Mouse (Mus musculus): ENCODE measurements around the gene Bckdk.

Gene Bckdk

DNA sequence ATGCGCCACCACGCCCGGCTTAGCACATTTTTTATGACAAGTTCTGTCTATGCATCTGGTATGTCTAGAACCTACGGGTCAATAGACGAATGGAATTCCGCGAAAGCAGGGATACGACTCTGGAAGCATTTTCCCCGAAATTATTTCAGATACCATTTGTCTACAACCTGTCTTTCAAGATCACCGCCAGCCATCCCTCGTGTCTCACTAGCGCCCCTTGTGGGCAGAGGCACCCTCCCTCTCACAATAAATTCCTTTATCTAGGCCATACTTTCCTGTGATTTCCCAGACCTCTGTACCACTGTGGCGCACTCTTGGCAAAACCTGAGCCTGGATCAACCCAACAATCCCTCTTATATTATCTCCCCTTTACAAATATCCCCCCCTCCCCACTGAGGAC is 7.5 kb upstream of the Bckdk start:
- peak; percentile 63 for DNase-seq (ENCODE audit: low spot score)

DNA sequence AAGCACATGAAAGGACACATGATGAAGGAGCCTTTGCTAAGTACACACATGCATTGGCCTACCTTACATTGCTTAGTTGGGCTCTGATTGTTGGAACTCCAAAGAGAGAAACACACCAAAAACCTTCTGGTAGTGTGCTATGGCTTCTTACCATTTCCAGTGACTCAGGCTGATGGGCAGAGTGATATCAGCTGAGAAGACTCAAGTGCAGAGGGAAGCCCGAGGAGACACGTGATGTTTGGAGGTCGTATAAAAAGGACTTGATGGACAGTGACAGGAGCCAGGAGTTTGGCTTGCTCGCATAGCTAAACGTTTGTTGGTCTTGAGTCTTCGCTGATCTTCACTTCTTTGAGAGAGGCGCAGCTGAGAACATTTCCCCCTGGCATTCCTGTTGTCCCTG is 6.3 kb upstream of the Bckdk start:
- no peak for DNase-seq (ENCODE audit: low spot score)

DNA sequence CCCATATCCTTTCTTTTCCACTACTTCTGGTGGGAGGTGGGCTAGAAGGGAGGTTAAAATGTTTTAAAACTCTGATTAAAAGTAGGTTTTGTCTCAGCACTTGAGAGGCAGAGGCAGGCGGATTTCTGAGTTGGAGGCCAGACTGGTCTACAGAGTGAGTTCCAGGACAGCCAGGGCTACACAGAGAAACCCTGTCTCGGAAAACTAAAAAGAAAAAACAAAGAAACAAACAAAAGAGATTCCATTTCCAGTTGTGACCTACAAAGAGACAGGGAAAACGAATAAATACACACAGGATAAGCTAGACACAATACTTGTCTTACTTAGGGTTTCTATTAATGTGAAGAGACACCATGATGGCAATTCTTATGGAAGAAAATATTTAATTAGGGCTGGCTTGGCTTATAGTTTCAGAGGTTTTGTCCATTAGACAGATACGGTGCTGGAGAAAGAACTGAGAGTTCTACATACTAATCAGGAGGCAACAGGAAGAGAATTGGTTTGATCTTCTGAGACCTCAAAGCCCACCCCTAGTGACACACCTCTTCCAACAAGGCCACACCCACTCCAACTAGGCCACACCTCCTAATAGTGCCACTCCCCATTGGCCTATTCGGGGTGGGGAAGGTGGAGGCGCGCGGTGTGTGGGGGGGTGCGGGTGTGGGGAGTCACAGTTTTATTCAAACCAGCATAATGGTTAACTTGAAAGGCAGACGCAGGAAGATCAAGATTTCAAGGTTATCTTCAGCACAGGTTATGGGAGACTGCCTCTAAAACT is 5.5 kb upstream of the Bckdk start:
- no peak for DNase-seq (ENCODE audit: low spot score)

DNA sequence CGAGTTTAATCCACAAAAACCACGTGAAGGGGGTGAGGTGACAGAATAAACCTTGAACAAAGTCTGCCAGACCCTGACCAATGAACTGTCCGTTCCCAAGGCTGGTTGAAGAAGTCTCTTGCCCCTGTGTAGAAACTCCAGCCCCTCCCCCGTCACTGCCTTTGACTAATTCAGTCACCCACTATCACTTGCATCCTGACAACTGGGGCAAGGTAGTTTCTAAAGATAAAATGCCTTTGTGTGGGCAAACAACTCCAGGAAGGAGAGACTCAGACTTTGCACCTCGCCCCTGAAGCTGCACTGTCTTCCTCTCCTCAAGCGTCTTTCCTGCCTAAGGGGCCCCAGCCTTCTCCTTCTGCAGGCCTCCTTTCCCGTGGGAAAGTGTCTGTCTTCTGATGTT is 3.9 kb upstream of the Bckdk start:
- no peak for DNase-seq (ENCODE audit: low spot score)

DNA sequence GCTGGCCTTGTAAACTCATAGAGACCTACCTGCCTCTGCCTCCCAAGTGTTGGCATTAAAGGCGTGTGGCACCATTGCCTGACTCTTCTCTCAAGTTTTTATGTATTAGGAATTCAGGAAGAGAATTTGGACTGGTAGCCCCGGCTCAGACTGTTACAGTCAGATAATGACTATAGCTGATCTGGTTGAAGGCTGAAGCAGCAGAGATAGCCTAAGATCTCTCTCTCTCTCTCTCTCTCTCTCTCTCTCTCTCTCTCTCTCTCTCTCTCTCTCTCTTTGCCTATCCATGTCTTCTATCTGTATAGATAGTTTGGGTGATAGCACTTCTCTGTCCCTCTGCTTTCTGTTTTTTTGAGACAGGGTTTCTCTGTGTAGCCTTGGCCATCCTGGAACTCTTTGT is 2.1 kb upstream of the Bckdk start:
- no peak for DNase-seq (ENCODE audit: low spot score)

DNA sequence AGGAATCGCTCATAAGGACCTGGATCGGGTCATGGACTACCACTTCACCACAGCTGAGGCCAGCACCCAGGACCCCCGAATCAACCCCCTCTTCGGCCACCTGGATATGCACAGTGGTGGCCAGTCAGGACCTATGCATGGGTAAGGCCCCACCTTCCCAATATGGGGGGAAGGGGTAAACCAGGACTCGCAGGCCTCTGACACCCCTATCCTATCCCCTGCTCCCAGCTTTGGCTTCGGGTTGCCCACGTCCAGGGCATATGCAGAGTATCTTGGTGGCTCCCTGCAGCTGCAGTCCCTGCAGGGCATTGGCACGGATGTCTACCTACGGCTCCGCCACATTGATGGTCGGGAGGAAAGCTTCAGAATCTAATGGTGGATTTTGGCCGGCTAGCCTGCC is 4.1 kb downstream of the Bckdk start:
- no peak for DNase-seq (ENCODE audit: low spot score)

DNA sequence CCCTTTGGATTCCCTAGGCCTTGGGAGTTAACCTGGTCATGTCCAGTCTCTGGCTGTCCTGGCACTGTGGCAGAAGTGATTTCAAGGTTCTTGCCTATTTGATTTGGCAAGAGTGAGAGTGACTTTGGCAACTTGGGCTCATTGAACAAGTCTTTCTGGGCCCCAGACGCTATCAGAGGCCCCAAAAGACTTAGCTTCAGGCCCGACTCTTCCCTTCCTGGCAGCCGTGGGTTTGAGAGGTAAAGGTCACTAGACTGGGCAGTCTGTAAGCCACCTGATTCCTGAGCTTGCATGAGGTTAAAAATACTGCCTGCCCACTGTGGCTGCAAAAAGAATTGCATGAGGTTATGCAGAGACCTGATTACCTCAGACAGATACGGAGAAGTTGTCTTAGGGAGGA is 4.8 kb downstream of the Bckdk start:
- DNase-seq (ENCODE audit: low spot score): no peak

DNA sequence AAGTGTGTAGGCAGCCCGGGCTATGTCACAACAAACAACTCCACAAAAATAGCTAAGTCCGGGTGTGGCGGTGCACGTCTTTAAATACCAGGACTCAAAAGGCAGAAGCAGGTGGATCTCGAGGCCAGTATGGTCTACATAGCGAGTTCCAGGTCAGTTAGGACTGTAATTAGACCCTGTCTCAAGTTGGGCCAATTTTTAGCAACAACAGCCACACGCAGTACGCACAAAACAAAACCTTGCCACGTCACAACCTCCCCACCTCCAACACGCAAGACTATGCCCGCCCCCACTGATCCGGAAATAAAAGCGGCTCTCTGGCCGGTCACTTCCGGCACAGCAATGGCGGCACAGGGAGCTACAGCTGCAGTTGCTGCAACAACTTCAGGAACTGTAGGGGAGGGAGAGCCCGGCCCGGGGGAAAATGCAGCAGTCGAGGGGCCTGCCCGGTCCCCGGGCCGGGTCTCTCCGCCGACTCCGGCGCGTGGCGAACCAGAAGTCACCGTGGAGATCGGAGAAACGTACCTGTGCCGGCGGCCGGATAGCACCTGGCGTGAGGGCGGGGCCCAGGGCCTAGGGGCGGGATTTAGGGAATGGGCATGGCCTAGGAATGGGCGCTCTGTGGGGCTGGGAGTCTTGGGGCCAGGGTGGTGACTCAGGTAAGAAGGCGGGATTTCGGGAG is 8.4 kb downstream of the Bckdk start, which contains the start of gene Kat8:
TSS of gene Kat8 (plus strand) at position 327 of the 682 bp plus-strand sequence.
- peak; percentile 90 for DNase-seq (ENCODE audit: low spot score)

DNA sequence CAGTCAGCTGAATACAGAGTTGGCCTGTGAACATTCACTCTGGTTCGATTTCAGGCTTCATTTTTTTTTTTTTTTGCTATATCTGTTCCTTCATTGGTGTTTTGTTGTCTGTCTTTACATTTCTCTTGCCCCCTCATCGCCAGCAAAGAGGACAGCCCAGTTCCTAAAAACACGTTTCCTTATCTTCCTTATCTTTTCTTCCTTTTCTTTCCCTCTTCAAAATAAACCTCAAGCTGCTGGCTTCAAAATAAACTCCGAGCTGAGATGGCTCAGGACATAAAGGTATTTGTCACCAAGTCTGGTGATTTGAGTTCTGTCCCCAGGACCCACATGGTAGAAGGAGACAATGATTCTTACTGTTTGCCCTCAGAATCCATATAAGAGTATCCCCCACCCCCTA is 9.1 kb downstream of the Bckdk start:
- no peak for DNase-seq (ENCODE audit: low spot score)

DNA sequence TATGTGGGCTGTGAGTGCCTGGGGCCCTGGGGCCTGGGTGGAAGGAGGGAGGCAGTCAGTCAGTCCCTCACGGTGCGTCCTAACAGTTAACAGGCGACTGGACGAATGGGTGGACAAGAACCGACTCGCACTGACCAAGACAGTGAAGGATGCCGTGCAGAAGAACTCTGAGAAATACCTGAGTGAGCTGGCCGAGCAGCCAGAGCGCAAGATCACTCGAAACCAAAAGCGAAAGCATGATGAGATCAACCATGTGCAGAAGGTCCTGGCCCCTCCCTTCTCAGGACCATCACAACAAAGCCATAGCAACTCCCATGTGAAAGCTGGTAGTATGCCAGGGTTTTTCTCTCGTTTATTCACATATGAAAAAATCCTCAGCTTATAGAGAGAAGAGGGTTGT is 11.4 kb downstream of the Bckdk start:
- DNase-seq (ENCODE audit: low spot score): no peak

DNA sequence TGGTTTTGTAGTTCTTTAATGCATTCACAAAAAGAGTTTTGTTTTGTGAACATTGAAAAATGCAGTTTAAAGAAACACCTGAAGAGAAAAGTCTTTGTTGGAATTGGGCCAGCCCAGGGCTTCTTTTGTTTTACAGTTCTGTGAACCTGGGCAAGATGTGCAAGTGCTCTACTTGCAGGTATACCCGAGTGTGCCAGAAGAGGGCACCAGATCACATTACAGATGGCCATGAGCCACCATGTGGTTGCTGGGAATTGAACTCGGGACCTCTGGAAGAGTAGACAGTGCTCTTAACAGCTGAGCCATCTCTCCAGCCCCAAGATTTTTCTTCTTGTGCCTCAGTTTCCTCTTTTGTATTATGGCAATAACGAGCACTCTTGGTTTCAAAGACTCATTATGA is 14.3 kb downstream of the Bckdk start:
- peak; percentile 67 for DNase-seq (ENCODE audit: low spot score)

DNA sequence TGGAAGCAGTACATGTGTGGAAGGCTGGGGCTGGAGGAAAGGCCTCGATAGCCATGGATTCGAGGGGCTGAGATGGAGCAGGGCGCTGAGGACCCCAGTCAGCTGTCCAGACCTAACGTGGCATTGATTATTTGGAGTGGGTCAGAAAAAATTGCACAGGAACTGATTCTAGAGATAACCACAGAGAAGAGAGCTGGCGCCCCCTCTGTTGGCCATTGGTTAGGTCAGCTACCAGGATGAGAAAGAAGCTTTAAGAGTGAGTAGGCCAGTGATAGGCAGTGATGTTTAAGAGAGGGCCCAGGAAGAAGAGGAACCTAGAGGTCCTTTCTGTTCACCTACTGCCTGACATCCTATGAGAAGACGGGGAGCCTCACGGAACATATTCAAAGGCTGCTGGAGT is 15.4 kb downstream of the Bckdk start:
- no peak for DNase-seq (ENCODE audit: low spot score)

DNA sequence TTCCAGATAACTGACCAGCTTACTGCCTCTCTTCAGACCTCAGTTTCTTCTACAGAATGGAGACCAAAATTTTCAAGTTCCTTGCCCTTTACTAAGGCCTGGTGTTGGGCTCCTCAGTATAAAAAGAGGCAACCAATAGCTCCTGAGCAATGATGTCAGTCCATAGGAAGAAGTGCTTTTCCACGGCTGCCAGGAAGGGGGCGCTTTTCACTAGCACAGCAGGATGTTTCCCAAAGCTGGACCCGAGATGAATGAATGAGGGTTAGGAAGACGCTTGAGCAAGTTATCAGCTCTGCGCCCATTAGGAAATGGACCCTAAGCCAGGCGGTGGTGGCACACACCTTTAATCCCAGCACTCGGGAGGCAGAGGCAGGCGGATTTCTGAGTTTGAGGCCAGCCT is 17.6 kb downstream of the Bckdk start:
- no peak for DNase-seq (ENCODE audit: low spot score)

DNA sequence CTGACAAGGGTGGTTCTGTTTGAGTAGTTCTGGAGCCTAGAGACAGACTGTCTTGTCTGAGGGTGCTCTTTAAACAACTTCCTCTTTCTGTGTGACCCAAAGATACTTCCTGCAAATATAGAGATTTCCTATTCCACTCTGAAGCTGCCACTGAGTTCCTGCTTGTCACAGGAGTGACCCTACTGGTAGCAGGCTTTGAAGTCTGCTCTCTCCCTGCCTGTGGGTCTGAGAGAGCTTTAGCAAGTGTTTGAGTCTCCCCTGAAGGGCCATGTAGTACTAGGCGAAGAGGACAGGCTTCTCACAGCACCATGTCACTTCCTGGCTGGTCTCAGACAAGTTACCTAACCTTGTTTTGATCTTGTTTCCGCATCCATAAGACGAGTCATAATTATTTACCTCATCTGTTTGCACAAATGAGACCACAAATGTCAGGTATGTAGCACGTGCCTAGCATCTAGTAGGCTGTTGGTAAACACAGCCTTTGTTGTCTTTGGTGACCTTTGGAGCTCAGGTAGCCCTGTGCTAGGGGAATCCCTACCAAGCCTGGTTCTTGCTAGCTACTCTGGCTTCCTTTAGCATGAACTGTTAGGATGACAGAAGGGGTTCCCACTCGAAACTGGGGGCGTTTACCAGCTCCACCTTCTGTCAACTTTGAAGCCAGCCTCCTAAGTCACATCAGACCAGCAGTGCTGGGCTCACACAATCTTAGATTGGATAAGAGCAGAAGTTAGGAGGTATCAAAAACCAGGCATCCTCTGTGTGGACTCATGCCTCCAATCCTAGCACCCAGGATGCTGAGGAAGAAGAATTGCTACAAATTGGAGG is 18.8 kb downstream of the Bckdk start:
- DNase-seq (ENCODE audit: low spot score): no peak

DNA sequence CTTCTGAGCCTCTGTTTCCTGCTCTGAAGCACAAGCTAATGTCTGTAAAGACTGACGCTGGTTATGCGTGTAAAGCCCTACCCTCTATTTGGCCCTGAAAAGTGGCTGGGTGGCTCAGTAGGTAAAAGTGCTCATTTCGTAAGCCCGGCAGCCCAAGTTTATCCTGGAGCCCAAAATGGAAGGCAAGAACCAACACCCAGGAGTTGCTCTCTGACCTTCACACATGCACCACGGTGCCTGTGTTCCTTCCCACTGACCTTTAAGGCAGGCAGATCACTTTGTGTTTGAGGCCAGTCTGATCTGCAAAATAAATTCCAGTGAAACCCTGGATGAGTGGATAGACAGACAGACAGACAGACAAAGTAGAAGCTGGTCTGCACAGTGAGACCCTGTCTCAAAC is 19.8 kb downstream of the Bckdk start:
- DNase-seq (ENCODE audit: low spot score): no peak

DNA sequence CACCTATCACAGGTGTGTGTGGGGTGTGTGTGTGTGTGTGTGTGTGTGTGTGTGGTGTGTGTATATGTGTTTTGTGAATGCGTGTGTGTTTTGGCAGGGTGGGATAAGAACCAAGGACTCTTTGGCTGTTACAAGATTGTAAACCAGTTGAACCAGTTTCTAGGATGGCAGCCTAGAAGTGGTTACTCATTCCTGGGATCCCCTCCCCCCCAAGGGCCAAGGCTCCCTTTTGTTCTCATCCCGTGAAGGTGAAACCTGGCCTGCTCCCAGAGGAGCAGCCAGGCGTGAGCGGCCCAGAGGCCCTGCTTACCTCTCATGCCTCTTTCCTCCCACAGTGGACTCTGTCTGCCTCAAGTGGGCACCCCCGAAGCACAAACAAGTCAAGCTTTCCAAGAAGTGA is 21.4 kb downstream of the Bckdk start:
- peak; percentile 80 for DNase-seq (ENCODE audit: low spot score)

DNA sequence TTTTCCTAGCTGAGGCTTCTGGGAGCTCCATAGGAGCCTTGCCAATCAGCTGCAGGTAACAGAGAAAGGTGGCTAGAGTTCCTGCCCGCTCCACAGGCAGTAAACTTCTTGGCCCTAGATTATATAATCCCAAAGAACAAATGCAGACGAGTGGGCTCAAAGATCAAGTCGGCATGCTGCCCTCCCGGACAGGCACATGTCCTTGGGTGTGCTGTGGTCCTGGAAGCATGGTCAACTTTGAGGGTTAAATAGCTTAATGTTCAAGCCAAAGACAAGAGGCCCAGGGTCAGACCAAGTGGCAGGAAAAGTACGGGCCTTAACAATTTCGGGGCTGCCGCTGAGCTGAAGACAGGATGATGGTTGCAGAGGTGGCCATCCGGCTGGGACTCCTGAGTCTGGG is 22.2 kb downstream of the Bckdk start:
- no peak for DNase-seq (ENCODE audit: low spot score)

DNA sequence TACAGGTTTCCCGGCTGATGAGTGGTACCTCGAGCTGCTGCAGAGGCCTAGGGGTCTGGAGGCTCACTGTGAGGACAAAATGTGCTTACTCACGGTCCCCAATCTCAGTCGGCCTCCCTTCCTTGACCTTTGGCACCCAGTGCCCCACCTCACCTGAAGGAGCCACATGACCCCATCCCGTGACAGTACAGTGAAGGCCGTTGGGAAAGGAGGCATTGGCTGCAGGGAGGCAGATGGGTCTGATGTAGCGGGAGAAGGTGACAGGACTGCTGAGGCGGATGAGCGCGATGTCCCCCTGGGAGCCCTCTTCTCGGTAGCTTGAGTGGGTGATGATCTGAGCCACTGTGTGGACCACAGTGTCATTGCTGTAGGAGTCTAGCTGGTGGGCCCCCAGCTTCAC is 23.0 kb downstream of the Bckdk start:
- DNase-seq (ENCODE audit: low spot score): no peak

DNA sequence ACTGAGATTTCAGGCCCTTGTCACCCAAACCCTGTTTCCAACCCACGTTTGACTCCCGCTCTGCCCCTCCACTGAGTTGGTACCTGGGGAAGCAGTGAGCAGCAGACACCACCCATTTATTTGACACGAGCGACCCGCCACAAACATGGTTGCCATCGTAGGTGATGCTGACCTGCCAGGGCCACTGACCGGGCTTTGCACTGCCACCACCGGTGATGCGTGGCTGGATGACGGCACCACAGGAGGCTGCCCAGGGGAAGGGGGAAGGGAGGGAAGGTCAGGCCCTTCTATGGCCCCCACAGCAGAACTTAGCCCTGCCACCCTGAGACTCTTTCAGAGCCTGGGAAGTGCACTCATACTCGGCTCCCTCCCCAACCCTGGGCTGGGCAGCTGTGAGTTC is 23.8 kb downstream of the Bckdk start:
- DNase-seq (ENCODE audit: low spot score): no peak

DNA sequence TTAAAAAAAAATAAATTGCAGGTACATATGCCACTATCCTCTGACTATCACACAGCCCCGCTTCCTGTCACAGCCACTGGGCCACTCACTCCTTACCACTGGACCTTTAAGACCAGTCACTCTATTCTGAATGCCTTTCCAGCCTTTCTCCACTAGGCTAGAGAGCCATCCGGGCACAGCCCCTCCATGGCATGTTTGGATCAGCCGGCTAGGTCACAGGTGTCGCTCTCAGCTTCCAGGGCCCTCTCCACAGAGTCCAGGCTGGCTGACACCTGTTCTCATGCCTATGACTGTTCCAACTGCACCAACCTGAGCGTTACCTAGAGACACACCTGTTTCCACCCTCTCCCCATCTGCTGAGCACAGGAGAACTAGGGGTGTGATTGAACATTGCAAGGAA is 24.7 kb downstream of the Bckdk start:
- DNase-seq (ENCODE audit: low spot score): no peak

DNA sequence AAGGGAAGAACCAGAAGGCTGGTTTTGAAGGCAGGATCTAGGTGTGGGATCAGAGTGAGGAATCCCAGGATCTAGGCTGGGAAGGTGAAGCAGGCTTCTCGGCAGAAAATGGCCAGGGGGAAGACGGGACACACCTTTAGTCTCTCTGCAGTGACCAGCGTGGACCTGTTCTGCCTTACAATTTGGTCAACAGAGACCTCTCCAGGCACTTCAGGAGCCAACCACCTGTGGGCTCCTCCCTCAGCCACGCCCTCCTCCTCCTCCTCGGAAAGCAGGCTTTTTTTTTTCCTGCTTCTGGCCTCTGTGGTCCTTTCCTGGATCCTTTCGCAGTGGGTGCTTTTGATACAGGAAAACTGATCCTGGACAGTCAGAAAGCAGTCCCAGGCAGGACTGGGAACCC is 26.0 kb downstream of the Bckdk start, which contains the start of gene Prss8:
TSS of gene Prss8 (minus strand) at position 182 of the 400 bp plus-strand sequence.
- peak; percentile 88 for DNase-seq (ENCODE audit: low spot score)

DNA sequence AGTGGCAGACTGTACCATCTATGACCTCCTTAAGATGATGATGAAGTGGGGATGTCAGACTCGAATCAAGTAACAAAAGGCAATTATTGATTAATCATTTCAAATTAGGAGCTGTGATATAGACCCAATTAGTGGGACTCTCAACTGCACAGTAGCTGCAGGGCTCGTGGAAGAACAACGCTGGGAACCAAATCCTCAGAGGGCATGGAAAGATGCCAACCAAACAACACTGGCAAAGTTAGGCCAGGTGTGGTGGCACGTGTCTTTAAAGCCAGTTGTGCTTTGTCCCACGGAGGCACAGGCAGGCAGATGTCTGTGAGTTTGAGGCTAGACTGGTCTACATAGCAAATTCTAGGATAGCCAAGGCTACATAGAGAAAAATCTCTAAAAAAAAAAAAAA is 26.8 kb downstream of the Bckdk start:
- DNase-seq (ENCODE audit: low spot score): no peak

All from urinary bladder, postnatal 14 days (tissue).